Mouse (Mus musculus): ENCODE data around the gene Cyp2d22.

GRCm38 (mm10) chr15:82336629-82337028 is 43.4 kb downstream of the Cyp2d22 start:
- TF ChIP-seq POLR2A (IDR thresholded peaks at IDR 0.05; ENCODE audit: low read depth, low read length) (no peak), CTCF (IDR thresholded peaks at IDR 0.05; ENCODE audit: borderline replicate concordance, insufficient read depth, low read length) (no peak)
